Mouse (Mus musculus) bone marrow macrophage, adult 2 months (primary cell): ENCODE results near the gene Smad3. TPM values are rescaled to one million over a fixed set of nuclear protein-coding genes. Genes with fewer than 3 reads are reported as not detected.

Experiments used
- H3K27ac ChIP-seq: 2 replicates; pipeline ENCODE4 v1.5.1; 2012; ENCODE audit warnings: low read depth, low read length; ENCODE audit not compliant: insufficient read depth
- H3K4me1 ChIP-seq: 2 replicates; pipeline ENCODE4 v1.6.1; 2012; ENCODE audit warnings: low read length; ENCODE audit not compliant: control insufficient read depth, insufficient read depth
- H3K4me3 ChIP-seq: 2 replicates; pipeline ENCODE4 v1.5.1; 2012; ENCODE audit warnings: mild to moderate bottlenecking, low read length, moderate library complexity; ENCODE audit not compliant: insufficient read depth
- CTCF ChIP-seq: IDR thresholded peaks from 2 replicates; pipeline ENCODE4 v1.5.1; 2012; ENCODE audit warnings: low read depth, mild to moderate bottlenecking, low read length, moderate library complexity
- POLR2A ChIP-seq: IDR thresholded peaks from 2 replicates; pipeline ENCODE4 v1.6.1; 2012; ENCODE audit warnings: mild to moderate bottlenecking, low read depth, low read length, borderline replicate concordance
- polyA plus RNA-seq: library from polyadenylated mRNA; stranded (reverse); fragments of >200 nt; gene quantifications from 2 replicates; pipeline ENCODE4 v1.2.4, GENCODE M21; 2012; ENCODE audit not compliant: missing spikeins, insufficient read depth, insufficient read length

The Smad3 gene
- polyA plus RNA-seq: 6.5 and 6.9 TPM in 2 replicates

GRCm38 (mm10) chr9:63757865-63758440 lies at the start of gene Smad3:
Gene Smad3, minus strand, starts transcription at chr9:63757994.
- TF ChIP-seq POLR2A (no peak), CTCF (no peak)
- Histone ChIP-seq H3K4me3 (peak within 1 kb of the TSS; percentile 74), H3K4me1 (peaks cover 2% of the 10 kb centered on the region; the same call in 1 of the 2 replicates), H3K27ac (peak within 1 kb of the TSS; percentile 54)

- TF ChIP-seq CTCF (no peak), POLR2A (no peak)
- H3K4me1 ChIP-seq: no peaks in the 10 kb centered on the region
- no peak overlapping the region for H3K4me3 ChIP-seq
- no peak overlapping the region for H3K27ac ChIP-seq
Observed at GRCm38 (mm10) chr9:63804847-63805246, 47.1 kb upstream of the Smad3 start.

- no peaks in the 10 kb centered on the region for H3K4me1 ChIP-seq
- TF ChIP-seq POLR2A (no peak), CTCF (no peak)
- no peak overlapping the region for H3K4me3 ChIP-seq
- H3K27ac ChIP-seq: no peak overlapping the region
Observed at GRCm38 (mm10) chr9:63803181-63803591, 45.4 kb upstream of the Smad3 start.

GRCm38 (mm10) chr9:63802504-63802903 lies 44.7 kb upstream of the Smad3 start:
- Histone ChIP-seq H3K4me3 (no peak overlapping the region), H3K4me1 (no peaks in the 10 kb centered on the region), H3K27ac (no peak overlapping the region)
- TF ChIP-seq POLR2A: no peak
- no peak for TF ChIP-seq CTCF

- H3K27ac ChIP-seq: no peak overlapping the region
- no peaks in the 10 kb centered on the region for H3K4me1 ChIP-seq
- TF ChIP-seq POLR2A (no peak), CTCF (no peak)
- H3K4me3 ChIP-seq: no peak overlapping the region
Observed at GRCm38 (mm10) chr9:63802080-63802479, 44.3 kb upstream of the Smad3 start.

GRCm38 (mm10) chr9:63796429-63796828 lies 38.6 kb upstream of the Smad3 start:
- Histone ChIP-seq H3K4me3 (no peak overlapping the region), H3K27ac (no peak overlapping the region), H3K4me1 (peaks cover 14% of the 10 kb centered on the region)
- TF ChIP-seq POLR2A: no peak

GRCm38 (mm10) chr9:63793731-63794495 lies 36.1 kb upstream of the Smad3 start:
- H3K4me1 ChIP-seq: peaks cover 15% of the 10 kb centered on the region
- no peak overlapping the region for H3K27ac ChIP-seq
- TF ChIP-seq POLR2A (no peak), CTCF (no peak)
- 0 out of 2 replicates have a peak overlapping the region, but pooled peaks have one; percentile 4 for H3K4me3 ChIP-seq

- Histone ChIP-seq H3K4me3 (no peak overlapping the region), H3K27ac (no peak overlapping the region), H3K4me1 (peaks cover 15% of the 10 kb centered on the region)
- TF ChIP-seq POLR2A: no peak
- no peak for TF ChIP-seq CTCF
Observed at GRCm38 (mm10) chr9:63791716-63792115, 33.9 kb upstream of the Smad3 start.

GRCm38 (mm10) chr9:63791275-63791674 lies 33.5 kb upstream of the Smad3 start:
- Histone ChIP-seq H3K4me1 (peaks cover 15% of the 10 kb centered on the region), H3K4me3 (no peak overlapping the region), H3K27ac (no peak overlapping the region)
- no peak for TF ChIP-seq POLR2A
- TF ChIP-seq CTCF: no peak

GRCm38 (mm10) chr9:63790222-63790621 lies 32.4 kb upstream of the Smad3 start:
- Histone ChIP-seq H3K27ac (no peak overlapping the region), H3K4me1 (peaks cover 15% of the 10 kb centered on the region)
- TF ChIP-seq POLR2A: no peak
- TF ChIP-seq CTCF: no peak

More at GRCm38 (mm10) chr9:63790222-63790621, 32.4 kb upstream of the Smad3 start:
- no peak overlapping the region for H3K4me3 ChIP-seq
